In genomic region chr1:132431716-132432115, GRCm38 (mm10) we compare ENCODE assay signal across 9 mouse cellular contexts. TPM values are rescaled to one million over a fixed set of nuclear protein-coding genes. Genes with fewer than 3 reads are reported as not detected.
DNase-seq lines count a peak whose midpoint lies in the region; ATAC-seq lines count a peak whose summit lies in the region.
"Had no signal": no experiment of that assay in that cellular context is flagged by ENCODE, and none has a peak within 500 bp of the region (broad histone marks: within the 10 kb centered on the region; RNA-seq: fewer than 3 reads in every experiment).

No protein-coding gene starts in this region.

- 74% methylated on average over 9 of the region's 9 CpGs for WGBS in heart, embryonic 11.5 days (ENCODE audit: insufficient replicate concordance)

- H3K9ac ChIP-seq in heart, embryonic 11.5 days (ENCODE audit: low read depth, low read length) = no peak overlapping the region
- H3K9ac ChIP-seq: embryonic facial prominence, embryonic 12.5 days had no signal

- no peak overlapping the region for H3K4me3 ChIP-seq in heart, embryonic 11.5 days (ENCODE audit: low read depth, low read length)
- H3K4me3 ChIP-seq: embryonic facial prominence, embryonic 12.5 days had no signal

- peaks cover 4% of the 10 kb centered on the region; the same call in 1 of the 2 replicates for H3K4me1 ChIP-seq in heart, embryonic 11.5 days (ENCODE audit: control insufficient read depth, insufficient read depth, low read length)

- H3K27ac ChIP-seq in heart, embryonic 11.5 days (ENCODE audit: low read depth, low read length) = no peak overlapping the region
- H3K27ac ChIP-seq: embryonic facial prominence, embryonic 12.5 days had no signal

- H3K27me3 ChIP-seq in heart, embryonic 11.5 days (ENCODE audit: control insufficient read depth, insufficient read depth, low read length) = no peaks in the 10 kb centered on the region
- H3K27me3 ChIP-seq: embryonic facial prominence, embryonic 12.5 days had no signal

- peak; percentile 18 to 24 for DNase-seq in heart, postnatal 36 days
- peak; percentile 78 for DNase-seq in NIH3T3 (ENCODE audit: low read depth)
- peak; percentile 57 to 60 for DNase-seq in cerebellum, postnatal 36 days
- DNase-seq in kidney, postnatal 10 days = peak; percentile 69
- DNase-seq in right cerebral cortex, postnatal 10 days (ENCODE audit: low spot score in 2 of 2) = peak; percentile 53 to 59
- DNase-seq in adrenal gland, adult 18-20 months (ENCODE audit: low spot score in 2 of 2) = no peak

- no peaks in the 10 kb centered on the region for H3K9me3 ChIP-seq in heart, embryonic 11.5 days (replicated peaks; ENCODE audit: control insufficient read depth, low read length)
- H3K9me3 ChIP-seq: embryonic facial prominence, embryonic 12.5 days had no signal

- intact Hi-C loops in heart, postnatal 36 days (cut with DNase I) = no loop called here

- no peak overlapping the region for H3K4me2 ChIP-seq in heart, embryonic 11.5 days
- H3K4me2 ChIP-seq: embryonic facial prominence, embryonic 12.5 days had no signal

- H3K36me3 ChIP-seq in heart, embryonic 11.5 days (ENCODE audit: control insufficient read depth, insufficient read depth, low read length) = no peaks in the 10 kb centered on the region

- no peak for ATAC-seq in heart, embryonic 11.5 days (replicated peaks; ENCODE audit: insufficient number of reproducible peaks, low FRiP score, low TSS enrichment)
- ATAC-seq in erythroid progenitor cell, adult 5-6 weeks (replicated peaks; ENCODE audit: low FRiP score, poor library complexity, severe bottlenecking) = no peak

RNA-seq across cellular contexts. Expression of gene Dstyk, which starts 14.4 kb away (rescaled TPM):
- total RNA-seq in heart, postnatal 36 days (2021) = 10 to 100 TPM; 16.6 to 17.0 TPM
- 11.6 and 11.9 TPM in 2 replicates for polyA plus RNA-seq in heart, embryonic 11.5 days (2014; fragmentation: Nextera tagmentation; extraction: Ambion mirVana)
- total RNA-seq in erythroid progenitor cell, adult 5-6 weeks (2015; ENCODE audit: low replicate concordance) = 23.4 and 31.4 TPM in 2 replicates
- 34.3 and 48.6 TPM in 2 replicates for total RNA-seq in erythroid progenitor cell, adult 5-6 weeks (2017; ENCODE audit: low replicate concordance)
- total RNA-seq in adrenal gland, adult 18-20 months (2021) = 10 to 100 TPM; 22.4 to 24.3 TPM

RNA-seq across cellular contexts. Expression of gene Tmcc2, which starts 40.6 kb away (rescaled TPM):
- 10 to 100 TPM; 18.2 to 19.7 TPM for total RNA-seq in heart, postnatal 36 days (2021)
- polyA plus RNA-seq in heart, embryonic 11.5 days (2014; fragmentation: Nextera tagmentation; extraction: Ambion mirVana) = 10.4 and 14.6 TPM in 2 replicates
- total RNA-seq in erythroid progenitor cell, adult 5-6 weeks (2015; ENCODE audit: low replicate concordance) = 212 and 231 TPM in 2 replicates
- 244 and 297 TPM in 2 replicates for total RNA-seq in erythroid progenitor cell, adult 5-6 weeks (2017; ENCODE audit: low replicate concordance)
- total RNA-seq in adrenal gland, adult 18-20 months (2021) = 10 to 100 TPM in 1 of 2 experiments, 1 to 10 TPM in 1; 8.5 to 10.5 TPM

RNA-seq across cellular contexts. Expression of gene Rbbp5, which starts 45.4 kb away (rescaled TPM):
- 10 to 100 TPM; 19.2 to 22.0 TPM for total RNA-seq in heart, postnatal 36 days (2021)
- 32.4 and 40.1 TPM in 2 replicates for polyA plus RNA-seq in heart, embryonic 11.5 days (2014; fragmentation: Nextera tagmentation; extraction: Ambion mirVana)
- 53.2 and 61.6 TPM in 2 replicates for total RNA-seq in erythroid progenitor cell, adult 5-6 weeks (2015; ENCODE audit: low replicate concordance)
- 34.1 and 35.3 TPM in 2 replicates for total RNA-seq in erythroid progenitor cell, adult 5-6 weeks (2017; ENCODE audit: low replicate concordance)
- total RNA-seq in adrenal gland, adult 18-20 months (2021) = 10 to 100 TPM; 34.6 to 37.8 TPM

Comparison
In these comparisons a context has a peak if more than half of its experiments do, and no peak if none do; other contexts are left out.
1. DNase-seq: peak in heart, postnatal 36 days (2 of 2), NIH3T3 (single experiment), cerebellum, postnatal 36 days (2 of 2), kidney, postnatal 10 days (single experiment) and right cerebral cortex, postnatal 10 days (2 of 2); none in adrenal gland, adult 18-20 months (0 of 2).
2. RNA of gene Tmcc2, which starts 40.6 kb away (total RNA-seq): 212 to 297 TPM in erythroid progenitor cell, adult 5-6 weeks; 18.2 to 19.7 TPM in heart, postnatal 36 days and 8.5 to 10.5 TPM in adrenal gland, adult 18-20 months; every median in the first group is over 10 times any median in the second.